Mouse (Mus musculus): Measurements from ENCODE around the gene Gbe1. TPM values are rescaled to one million over a fixed set of nuclear protein-coding genes. Genes with fewer than 3 reads are reported as not detected.

Gbe1 gene
- polyA plus RNA-seq, 1 experiment from 2014 or later = 16.6 TPM

DNA sequence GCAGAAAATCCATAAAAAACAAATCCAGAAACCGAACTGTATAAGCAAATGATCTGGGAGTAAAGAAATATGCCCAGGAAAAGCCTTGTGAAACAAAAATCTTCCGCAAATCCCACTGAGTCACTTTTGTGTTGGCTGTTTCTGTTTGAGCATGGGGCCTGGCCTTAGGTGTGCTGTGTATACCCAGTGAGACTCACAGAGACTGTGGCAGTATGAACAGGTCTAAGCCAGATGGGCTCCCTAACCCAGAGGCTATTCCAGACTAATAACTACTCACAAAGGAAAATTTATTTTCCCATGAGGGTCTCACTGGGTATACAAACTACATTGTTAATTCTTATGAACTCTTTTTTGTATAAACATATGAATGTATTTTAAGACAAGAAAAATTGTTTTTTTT, 67.3 kb downstream of the Gbe1 start:
- no peaks in the 10 kb centered on the region for H3K4me1 ChIP-seq
- no peak for ATAC-seq (replicated peaks)
- H3K9ac ChIP-seq = no peak overlapping the region
- H3K9me3 ChIP-seq = no peaks in the 10 kb centered on the region
- WGBS = 86% methylated on average over 2 of the region's 2 CpGs
- no peak overlapping the region for H3K4me2 ChIP-seq
- no peak overlapping the region for H3K27ac ChIP-seq
- H3K27me3 ChIP-seq (replicated peaks) = no peaks in the 10 kb centered on the region
- H3K4me3 ChIP-seq = no peak overlapping the region
- no peaks in the 10 kb centered on the region for H3K36me3 ChIP-seq (replicated peaks)

DNA sequence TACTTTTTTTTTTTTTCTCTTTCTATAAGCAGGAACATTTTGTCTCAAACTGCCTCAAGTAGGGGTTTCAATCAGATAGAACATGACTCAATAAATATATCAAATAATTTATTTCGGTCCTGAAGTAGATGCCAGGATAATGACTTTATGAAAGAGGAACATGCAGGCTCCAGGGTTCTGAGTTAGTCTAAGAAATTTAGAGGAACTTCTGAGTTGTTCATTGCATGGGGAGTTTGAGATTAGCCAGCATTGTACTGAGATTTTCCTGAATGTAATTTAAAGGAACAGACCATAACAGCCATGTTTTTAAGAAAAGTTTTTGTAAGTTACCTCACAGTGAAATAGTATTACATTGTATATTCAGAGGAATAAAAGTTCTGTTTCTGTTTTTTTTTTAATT, 71.7 kb downstream of the Gbe1 start:
- no peak overlapping the region for H3K4me3 ChIP-seq
- 96% methylated on average over 1 of the region's 1 CpGs for WGBS
- H3K9ac ChIP-seq = no peak overlapping the region

GRCm38 (mm10) chr16:70387385-70387784, 73.6 kb downstream of the Gbe1 start:
- Histone ChIP-seq H3K36me3 (replicated peaks) (no peaks in the 10 kb centered on the region), H3K9me3 (no peaks in the 10 kb centered on the region), H3K27ac (no peak overlapping the region), H3K27me3 (replicated peaks) (no peaks in the 10 kb centered on the region), H3K4me1 (no peaks in the 10 kb centered on the region), H3K4me2 (no peak overlapping the region), H3K9ac (no peak overlapping the region), H3K4me3 (no peak overlapping the region)
- ATAC-seq (replicated peaks) = no peak
- WGBS = 92% methylated on average over 2 of the region's 2 CpGs

More for the DNA sequence above, 71.7 kb downstream of the Gbe1 start:
- Histone ChIP-seq H3K4me2 (no peak overlapping the region), H3K27me3 (replicated peaks) (no peaks in the 10 kb centered on the region), H3K9me3 (no peaks in the 10 kb centered on the region), H3K36me3 (replicated peaks) (no peaks in the 10 kb centered on the region), H3K4me1 (no peaks in the 10 kb centered on the region), H3K27ac (no peak overlapping the region)
- no peak for ATAC-seq (replicated peaks)

- Histone ChIP-seq H3K27ac (no peak overlapping the region), H3K4me2 (no peak overlapping the region), H3K9ac (no peak overlapping the region), H3K27me3 (replicated peaks) (no peaks in the 10 kb centered on the region), H3K9me3 (no peaks in the 10 kb centered on the region), H3K36me3 (replicated peaks) (no peaks in the 10 kb centered on the region), H3K4me3 (no peak overlapping the region), H3K4me1 (no peaks in the 10 kb centered on the region)
- no peak for ATAC-seq (replicated peaks)
- 93% methylated on average over 3 of the region's 3 CpGs for WGBS
Observed at GRCm38 (mm10) chr16:70395276-70395675, 81.5 kb downstream of the Gbe1 start.

DNA sequence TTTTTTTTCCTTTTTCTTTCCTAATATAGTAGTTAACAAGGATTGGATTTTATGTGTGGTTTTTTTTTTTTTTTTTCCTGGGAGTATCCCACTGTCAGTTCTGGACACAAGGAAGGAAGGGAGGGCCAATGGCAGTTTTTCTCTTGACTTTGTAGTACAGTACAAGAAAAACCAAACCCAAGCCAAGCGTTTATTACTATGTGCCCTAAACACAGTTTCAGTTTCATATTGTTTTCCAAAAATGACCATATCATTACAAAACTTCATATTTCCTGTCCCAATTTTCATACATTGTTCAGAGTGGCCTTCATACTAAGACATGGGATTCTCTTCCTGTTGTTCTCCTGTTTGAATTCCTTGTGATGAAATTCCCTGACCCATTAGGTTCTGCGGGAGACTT, 94.0 kb downstream of the Gbe1 start:
- ATAC-seq (replicated peaks) = no peak
- Histone ChIP-seq H3K27ac (no peak overlapping the region), H3K9ac (no peak overlapping the region), H3K36me3 (replicated peaks) (no peaks in the 10 kb centered on the region), H3K4me2 (no peak overlapping the region), H3K4me1 (no peaks in the 10 kb centered on the region), H3K9me3 (no peaks in the 10 kb centered on the region), H3K27me3 (replicated peaks) (no peaks in the 10 kb centered on the region), H3K4me3 (no peak overlapping the region)
- WGBS = 88% methylated on average over 2 of the region's 2 CpGs

DNA sequence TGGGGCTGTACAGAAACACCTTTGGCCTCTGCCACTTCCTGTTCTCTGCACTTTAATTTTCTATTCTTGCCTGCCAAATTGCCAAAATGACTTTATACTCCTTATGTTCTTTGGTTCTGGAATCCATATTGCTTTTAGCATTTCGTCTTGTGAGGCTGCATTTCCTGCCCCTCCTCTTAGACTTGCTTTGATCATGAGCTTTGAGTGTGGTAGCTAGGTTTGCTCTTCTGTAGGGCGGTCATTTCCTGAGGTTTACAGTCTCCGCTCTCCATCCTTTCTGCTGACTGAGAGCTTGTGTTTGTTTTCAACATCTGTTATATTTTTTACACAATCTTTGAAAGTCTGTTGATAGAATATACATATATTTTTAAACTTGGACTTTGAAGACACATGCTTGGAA, 107.3 kb downstream of the Gbe1 start:
- Histone ChIP-seq H3K4me2 (no peak overlapping the region), H3K36me3 (replicated peaks) (no peaks in the 10 kb centered on the region), H3K9me3 (no peaks in the 10 kb centered on the region), H3K27me3 (replicated peaks) (no peaks in the 10 kb centered on the region), H3K9ac (no peak overlapping the region), H3K4me3 (no peak overlapping the region), H3K4me1 (no peaks in the 10 kb centered on the region), H3K27ac (no peak overlapping the region)
- 89% methylated on average over 3 of the region's 3 CpGs for WGBS
- ATAC-seq (replicated peaks) = no peak

GRCm38 (mm10) chr16:70449520-70449919, 135.8 kb downstream of the Gbe1 start:
- Histone ChIP-seq H3K4me3 (no peak overlapping the region), H3K27ac (no peak overlapping the region), H3K36me3 (replicated peaks) (no peaks in the 10 kb centered on the region), H3K9me3 (no peaks in the 10 kb centered on the region), H3K4me2 (no peak overlapping the region), H3K9ac (no peak overlapping the region), H3K4me1 (peaks cover 3% of the 10 kb centered on the region; the same call in 1 of the 2 replicates), H3K27me3 (replicated peaks) (no peaks in the 10 kb centered on the region)
- ATAC-seq (replicated peaks) = no peak
- 66% methylated on average over 6 of the region's 6 CpGs for WGBS

DNA sequence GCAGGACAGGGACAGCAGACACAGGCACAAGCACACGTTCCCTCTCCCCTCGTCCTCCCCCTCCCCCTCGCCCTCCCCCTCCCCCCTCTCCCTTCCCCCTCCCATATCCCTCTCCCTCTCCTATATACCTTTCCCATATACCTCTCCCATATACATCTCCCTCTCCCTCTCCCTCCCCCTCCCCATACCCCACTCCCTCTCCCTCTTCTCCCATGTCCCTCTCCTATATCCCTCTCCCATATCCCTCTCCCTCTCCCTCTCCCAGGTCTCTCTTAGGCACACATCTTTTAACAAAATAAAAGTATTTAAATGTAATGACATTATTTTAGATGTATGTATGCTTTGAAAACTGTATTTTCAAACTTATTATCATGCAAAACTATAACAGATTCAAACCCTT, 161.8 kb downstream of the Gbe1 start:
- H3K4me1 ChIP-seq = no peaks in the 10 kb centered on the region
- no peaks in the 10 kb centered on the region for H3K27me3 ChIP-seq (replicated peaks)
- WGBS = 42% methylated on average over 2 of the region's 3 CpGs
- ATAC-seq (replicated peaks) = no peak
- no peak overlapping the region for H3K4me2 ChIP-seq
- H3K9me3 ChIP-seq = no peaks in the 10 kb centered on the region
- no peak overlapping the region for H3K4me3 ChIP-seq
- no peak overlapping the region for H3K27ac ChIP-seq
- H3K9ac ChIP-seq = no peak overlapping the region
- H3K36me3 ChIP-seq (replicated peaks) = no peaks in the 10 kb centered on the region

GRCm38 (mm10) chr16:70476161-70476560, 162.4 kb downstream of the Gbe1 start:
- Histone ChIP-seq H3K36me3 (replicated peaks) (no peaks in the 10 kb centered on the region), H3K9me3 (no peaks in the 10 kb centered on the region), H3K27ac (no peak overlapping the region), H3K4me3 (no peak overlapping the region), H3K4me1 (no peaks in the 10 kb centered on the region), H3K4me2 (no peak overlapping the region), H3K9ac (no peak overlapping the region), H3K27me3 (replicated peaks) (no peaks in the 10 kb centered on the region)
- 90% methylated on average over 4 of the region's 4 CpGs for WGBS
- ATAC-seq (replicated peaks) = no peak

- Histone ChIP-seq H3K36me3 (replicated peaks) (no peaks in the 10 kb centered on the region), H3K4me2 (no peak overlapping the region), H3K4me1 (no peaks in the 10 kb centered on the region), H3K27ac (no peak overlapping the region), H3K4me3 (no peak overlapping the region), H3K9ac (no peak overlapping the region), H3K27me3 (replicated peaks) (no peaks in the 10 kb centered on the region), H3K9me3 (no peaks in the 10 kb centered on the region)
- no peak for ATAC-seq (replicated peaks)
- WGBS = 93% methylated on average over 3 of the region's 3 CpGs
Observed at GRCm38 (mm10) chr16:70480494-70480893, 166.7 kb downstream of the Gbe1 start.

DNA sequence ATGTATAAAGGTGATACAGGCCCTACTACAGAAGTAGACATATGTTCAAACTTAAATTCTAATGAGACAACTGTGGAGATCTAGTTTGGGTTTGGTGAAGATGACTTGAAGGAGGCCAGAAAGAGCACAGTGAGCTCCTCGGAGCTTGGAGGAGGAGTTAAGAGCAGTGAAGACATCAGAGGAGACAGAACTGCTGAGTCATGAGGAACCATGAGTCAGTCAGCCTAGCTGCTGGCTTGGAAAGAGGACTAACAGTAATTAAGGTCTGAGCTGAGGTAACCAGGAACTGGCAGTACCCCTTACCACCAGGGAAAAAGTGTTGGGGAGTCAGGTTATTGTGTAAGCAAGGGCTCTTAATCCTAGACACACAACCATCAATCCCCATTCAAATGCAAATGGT, 192.7 kb downstream of the Gbe1 start:
- no peak for ATAC-seq (replicated peaks)
- no peaks in the 10 kb centered on the region for H3K4me1 ChIP-seq
- H3K4me2 ChIP-seq = no peak overlapping the region
- no peaks in the 10 kb centered on the region for H3K36me3 ChIP-seq (replicated peaks)
- H3K4me3 ChIP-seq = no peak overlapping the region
- no peaks in the 10 kb centered on the region for H3K27me3 ChIP-seq (replicated peaks)
- H3K9ac ChIP-seq = no peak overlapping the region
- 70% methylated on average over 1 of the region's 1 CpGs for WGBS
- no peaks in the 10 kb centered on the region for H3K9me3 ChIP-seq
- no peak overlapping the region for H3K27ac ChIP-seq

DNA sequence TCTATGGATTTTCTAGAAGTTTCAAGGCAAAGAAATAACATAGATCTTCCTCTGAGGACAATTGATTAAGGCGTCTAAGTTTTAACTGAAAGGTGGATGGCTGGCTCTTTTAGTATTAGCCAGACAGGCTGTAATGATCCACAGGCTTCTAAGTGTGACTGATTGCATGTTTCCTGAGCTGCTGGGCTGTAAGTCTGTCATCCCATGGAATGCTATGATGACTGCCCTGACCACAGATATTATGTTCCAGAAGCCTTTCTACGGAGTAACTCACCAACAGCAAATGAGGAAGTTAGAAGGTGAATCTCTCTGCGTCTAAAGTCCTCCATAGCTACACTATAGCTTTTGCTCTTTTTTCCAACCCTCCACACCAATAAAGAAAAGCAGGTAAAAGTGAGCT, 197.2 kb downstream of the Gbe1 start:
- H3K9ac ChIP-seq = no peak overlapping the region
- H3K9me3 ChIP-seq = no peaks in the 10 kb centered on the region
- H3K36me3 ChIP-seq (replicated peaks) = no peaks in the 10 kb centered on the region
- H3K27ac ChIP-seq = no peak overlapping the region
- no peaks in the 10 kb centered on the region for H3K27me3 ChIP-seq (replicated peaks)
- ATAC-seq (replicated peaks) = no peak
- H3K4me3 ChIP-seq = no peak overlapping the region
- H3K4me2 ChIP-seq = no peak overlapping the region
- 91% methylated on average over 3 of the region's 3 CpGs for WGBS
- no peaks in the 10 kb centered on the region for H3K4me1 ChIP-seq

DNA sequence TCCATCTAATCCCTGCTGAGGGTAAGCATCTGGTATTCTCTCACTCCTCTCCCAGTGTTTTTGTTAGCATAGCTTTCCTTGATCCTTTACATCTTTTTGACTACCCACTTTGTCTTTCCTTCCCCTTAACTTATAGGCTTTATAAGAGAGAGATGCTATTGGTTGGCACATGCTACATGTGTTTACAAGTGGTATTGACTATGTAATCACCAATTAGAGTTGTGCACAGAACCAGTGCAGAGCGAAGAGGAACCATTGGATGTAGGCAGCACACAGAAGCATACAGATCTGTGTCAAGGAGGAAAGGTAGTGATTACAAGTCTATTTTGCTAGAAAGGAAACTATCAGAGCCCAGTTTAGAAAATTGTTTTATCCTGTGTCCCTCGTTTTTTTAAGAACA, 209.1 kb downstream of the Gbe1 start:
- Histone ChIP-seq H3K27me3 (replicated peaks) (no peaks in the 10 kb centered on the region), H3K9ac (no peak overlapping the region), H3K4me1 (no peaks in the 10 kb centered on the region), H3K36me3 (replicated peaks) (no peaks in the 10 kb centered on the region), H3K4me3 (no peak overlapping the region), H3K27ac (no peak overlapping the region), H3K9me3 (no peaks in the 10 kb centered on the region), H3K4me2 (no peak overlapping the region)
- 82% methylated on average over 2 of the region's 2 CpGs for WGBS
- ATAC-seq (replicated peaks) = no peak

DNA sequence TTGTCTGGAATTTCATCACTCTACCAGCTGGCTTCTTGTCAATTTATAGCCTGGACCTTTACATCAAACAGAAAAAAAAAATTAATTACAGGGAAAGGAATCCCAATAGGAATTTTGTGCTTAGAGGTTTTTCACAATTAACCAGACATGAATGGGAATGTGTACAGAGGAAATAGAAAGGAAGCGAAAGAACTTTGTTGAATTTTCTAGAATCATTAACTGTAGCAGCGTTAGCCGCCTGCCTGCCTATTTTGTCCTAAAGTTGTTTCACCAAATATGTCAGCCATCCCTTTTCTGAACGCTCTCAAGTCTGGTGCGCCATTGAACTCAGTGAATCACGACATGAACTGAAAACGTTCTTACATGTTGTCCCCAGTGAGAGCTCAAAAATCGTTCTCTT, 209.8 kb downstream of the Gbe1 start:
- no peak overlapping the region for H3K27ac ChIP-seq
- no peak overlapping the region for H3K4me3 ChIP-seq
- 74% methylated on average over 8 of the region's 8 CpGs for WGBS
- no peaks in the 10 kb centered on the region for H3K27me3 ChIP-seq (replicated peaks)
- no peak for ATAC-seq (replicated peaks)
- H3K4me1 ChIP-seq = no peaks in the 10 kb centered on the region
- H3K4me2 ChIP-seq = no peak overlapping the region
- no peaks in the 10 kb centered on the region for H3K9me3 ChIP-seq
- no peak overlapping the region for H3K9ac ChIP-seq
- H3K36me3 ChIP-seq (replicated peaks) = no peaks in the 10 kb centered on the region

Data from midbrain, embryonic 15.5 days (tissue).